Mouse (Mus musculus) gastrocnemius, postnatal 36 days (tissue): ENCODE data around the gene Atg7. TPM values are rescaled to one million over a fixed set of nuclear protein-coding genes. Genes with fewer than 3 reads are reported as not detected.

Experiments used
- total RNA-seq, 2 experiments: library from RNA; stranded (reverse); gene quantifications; 2 replicates each; pipeline ENCODE4 v1.2.3; 2021

The Atg7 gene
- total RNA-seq, 2 experiments from 2014 or later: 8.2 to 8.6 TPM

Other genes with a start within 250 kb of the Atg7 start
- under 1 TPM; 0.33 to 0.35 TPM for gene Hrh1, start 245.2 kb upstream of the Atg7 start, total RNA-seq